Mouse (Mus musculus) neural tube, embryonic 10.5 days (tissue): ENCODE measurements at regions not wholly inside any gene's neighbourhood (a gene's known extent, or its start where the extent isn't known, plus 50 kb on each side); places are given as distances from the start of the nearest gene placed in this dataset.
"Not testable (repeated sequence)": the region's sequence is repeated elsewhere in the genome, so short reads cannot be mapped to it uniquely, and the experiment has no call there.

ENCODE experiments used
- DNase-seq: peaks from one replicate; pipeline ENCODE4 v3.0.0-alpha.2; 2017; ENCODE audit warnings: low spot score; ENCODE audit errors: extremely low spot score

- DNase-seq: no peak
Measured at GRCm38 (mm10) chr3:117265790-117266189, 94.9 kb downstream of the Plppr4 start.

DNA sequence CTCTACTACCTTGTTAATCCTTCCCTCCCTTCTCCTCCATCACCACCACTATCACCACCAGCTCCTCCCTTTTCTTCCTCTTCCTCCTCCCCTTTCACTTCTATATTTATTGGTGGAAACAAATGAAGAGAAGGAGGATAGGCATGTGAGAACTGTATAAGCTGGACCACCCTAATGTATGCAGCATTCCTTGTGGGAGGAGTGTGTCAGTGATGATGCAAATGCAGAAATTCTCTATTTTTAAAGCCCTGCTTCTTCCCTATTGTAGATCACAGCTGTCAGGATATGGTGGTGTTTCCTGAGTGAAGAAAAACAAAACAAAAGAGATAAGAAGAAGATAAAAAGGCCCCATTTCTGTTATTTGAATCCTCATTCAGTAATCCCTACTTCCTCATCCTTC is 112.8 kb downstream of the Plppr4 start:
- no peak for DNase-seq

DNA sequence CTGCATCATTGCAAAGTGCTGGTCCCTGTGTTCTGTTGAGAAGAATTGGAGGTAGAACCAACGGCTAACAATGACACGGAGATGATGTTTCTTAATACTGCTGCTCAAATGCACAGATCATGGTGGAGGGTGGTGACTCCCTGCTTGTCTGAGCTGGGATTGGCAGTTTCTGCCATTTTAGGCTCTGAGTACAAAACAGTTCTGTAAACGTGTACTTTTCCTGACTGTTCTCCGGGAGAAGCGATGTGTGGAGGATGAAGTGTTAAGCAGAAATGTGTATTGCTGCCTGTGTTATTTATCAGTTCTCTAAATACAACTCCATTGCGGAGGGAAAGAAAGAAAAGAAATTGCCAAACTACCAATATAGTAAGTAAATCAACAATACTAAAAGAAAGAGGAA is 118.9 kb downstream of the Plppr4 start:
- no peak for DNase-seq

- DNase-seq: no peak
Measured at GRCm38 (mm10) chr3:117226616-117227015, 134.1 kb downstream of the Plppr4 start.

DNA sequence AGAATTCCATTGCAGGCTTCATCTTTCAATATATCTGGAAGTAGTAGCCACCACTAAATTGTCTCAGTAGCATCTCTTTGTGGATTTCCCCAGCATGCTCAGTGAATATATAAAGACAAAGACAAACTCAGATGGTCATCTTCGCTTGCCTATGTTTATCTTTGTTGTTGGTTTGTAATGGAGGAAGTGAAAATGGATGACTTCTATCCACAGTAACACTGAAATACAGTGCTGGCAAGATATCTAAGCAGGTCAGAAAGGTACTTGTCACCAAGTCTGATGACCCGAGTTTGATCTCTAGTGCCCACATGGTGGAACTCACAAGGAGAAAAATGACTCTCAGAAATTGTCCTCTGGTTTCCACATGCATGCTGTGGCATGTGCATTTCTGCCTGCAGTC is 135.6 kb downstream of the Plppr4 start:
- DNase-seq: no peak

DNA sequence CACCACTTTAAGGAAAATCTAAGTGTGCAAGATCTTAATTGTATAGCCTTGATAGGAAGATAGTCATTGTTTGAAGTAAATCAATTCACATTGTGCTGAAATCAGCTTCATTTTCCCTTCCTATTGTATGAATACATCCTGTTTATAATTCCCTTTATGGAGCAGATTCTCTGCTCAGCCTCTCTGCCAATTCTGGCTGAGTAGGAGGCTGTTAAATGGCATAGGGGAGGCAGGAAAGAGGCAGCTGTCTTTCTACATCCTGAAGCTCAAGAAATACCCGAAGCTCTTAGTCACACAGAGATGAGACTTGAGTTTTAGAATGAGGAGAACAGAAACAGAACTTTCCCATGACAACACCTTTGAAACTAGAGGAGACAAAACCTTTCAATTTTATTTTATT is 142.7 kb downstream of the Plppr4 start:
- no peak for DNase-seq

DNA sequence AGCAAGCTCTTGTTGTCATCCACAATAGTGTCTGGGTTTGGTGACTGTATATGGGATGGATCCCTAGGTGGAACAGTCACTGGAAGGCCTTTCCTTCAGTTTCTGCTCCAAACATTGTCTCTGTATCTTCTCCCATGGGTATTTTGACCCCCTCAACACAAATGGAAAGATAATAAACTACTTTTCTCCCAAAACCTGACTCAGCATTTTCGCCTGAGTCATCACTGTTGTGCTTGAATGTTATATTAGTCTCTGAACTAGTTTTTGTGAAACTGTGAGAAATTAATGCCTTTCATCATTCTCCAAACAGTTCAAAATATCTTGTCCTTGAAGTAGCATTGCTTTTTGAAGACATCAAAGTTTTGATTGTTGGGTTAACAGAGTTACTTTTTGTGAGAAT is 168.8 kb downstream of the Plppr4 start:
- no peak for DNase-seq

GRCm38 (mm10) chr3:117188782-117189500 is 171.7 kb downstream of the Plppr4 start:
- no peak for DNase-seq

DNA sequence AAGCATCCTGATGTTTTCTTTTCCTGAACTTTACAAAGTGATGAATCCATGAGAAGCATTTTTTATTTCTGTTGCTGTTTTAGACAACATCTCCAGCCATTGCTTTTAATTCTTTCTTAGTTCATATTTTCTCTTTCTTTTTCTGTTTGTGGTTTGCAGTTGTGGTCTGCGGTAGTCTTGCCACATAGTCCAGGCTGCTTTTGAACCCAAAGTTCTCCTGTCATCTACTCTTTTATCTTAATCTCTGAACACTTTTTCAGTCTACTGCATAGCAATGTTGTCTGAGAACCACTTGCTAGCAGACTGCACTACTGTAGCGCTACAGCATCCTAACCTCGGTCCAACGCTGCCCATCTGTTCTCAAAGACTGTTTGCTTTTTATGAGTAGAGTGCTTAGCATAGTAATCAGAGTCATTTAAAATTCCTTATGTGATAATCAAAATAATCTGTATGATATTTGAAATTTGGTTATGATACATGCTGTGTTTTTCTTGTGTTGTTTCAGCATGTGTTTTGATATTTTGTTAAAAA is 177.0 kb downstream of the Plppr4 start:
- no peak for DNase-seq

DNA sequence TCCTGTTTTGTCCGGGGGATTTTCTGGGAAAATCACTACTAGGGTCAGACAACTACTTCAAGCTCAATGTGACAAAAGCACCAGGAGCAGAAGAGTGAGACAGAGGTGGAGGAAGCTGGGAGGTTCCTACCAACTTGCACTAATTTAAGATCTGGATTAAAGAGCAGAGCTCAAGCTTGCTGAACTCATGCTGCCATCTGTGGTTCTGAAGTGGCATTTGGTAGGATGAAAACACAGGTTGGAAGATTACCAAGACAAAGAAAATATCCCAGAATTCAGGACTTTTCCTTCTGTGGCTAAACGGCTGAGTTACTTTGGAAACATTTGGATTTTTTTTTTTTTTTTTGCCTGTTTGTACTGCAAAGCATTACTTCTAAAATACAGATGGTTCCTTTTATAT is 190.9 kb downstream of the Plppr4 start:
- DNase-seq: no peak

- DNase-seq: no peak
Measured at GRCm38 (mm10) chr3:117163046-117163445, 194.3 kb upstream of the Palmd start.

DNA sequence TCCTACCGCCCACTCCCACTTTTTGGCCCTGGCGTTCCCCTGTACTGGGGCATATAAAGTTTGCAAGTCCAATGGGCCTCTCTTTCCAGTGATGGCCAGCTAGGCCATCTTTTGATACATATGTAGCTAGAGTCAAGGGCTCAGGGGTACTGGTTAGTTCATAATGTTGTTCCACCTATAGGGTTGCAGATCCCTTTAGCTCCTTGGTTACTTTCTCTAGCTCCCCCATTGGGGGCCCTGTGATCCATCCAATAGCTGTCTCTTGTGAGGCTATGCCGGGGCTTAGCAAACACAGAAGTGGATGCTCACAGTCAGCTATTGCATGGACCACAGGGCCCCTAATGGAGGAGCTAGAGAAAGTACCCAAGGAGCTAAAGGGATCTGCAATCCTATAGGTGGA is 191.9 kb upstream of the Palmd start:
- not testable (repeated sequence) for DNase-seq

DNA sequence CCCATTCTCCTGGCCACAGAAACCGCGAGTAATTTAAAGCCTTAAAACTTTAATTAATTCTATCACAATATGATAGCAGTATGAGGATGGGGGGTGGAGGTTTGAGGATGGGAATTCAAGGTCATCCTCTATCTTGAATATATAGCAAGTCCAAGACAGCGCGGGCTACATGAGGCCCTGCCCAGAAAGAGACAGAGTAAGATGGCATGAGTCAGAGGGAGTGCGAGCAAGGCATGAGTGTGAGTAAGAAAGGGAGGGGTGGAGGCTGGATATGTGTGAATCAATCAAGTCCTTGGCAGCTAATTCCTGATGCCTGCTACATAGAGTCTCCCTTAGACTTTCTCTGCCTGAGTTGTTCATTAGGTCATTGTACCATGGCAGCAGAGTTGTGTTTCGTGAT is 186.5 kb upstream of the Palmd start:
- no peak for DNase-seq

- DNase-seq: no peak
Measured at GRCm38 (mm10) chr3:117153011-117153473, 184.3 kb upstream of the Palmd start.

- DNase-seq: no peak
Measured at GRCm38 (mm10) chr3:117152414-117152813, 183.6 kb upstream of the Palmd start.

DNA sequence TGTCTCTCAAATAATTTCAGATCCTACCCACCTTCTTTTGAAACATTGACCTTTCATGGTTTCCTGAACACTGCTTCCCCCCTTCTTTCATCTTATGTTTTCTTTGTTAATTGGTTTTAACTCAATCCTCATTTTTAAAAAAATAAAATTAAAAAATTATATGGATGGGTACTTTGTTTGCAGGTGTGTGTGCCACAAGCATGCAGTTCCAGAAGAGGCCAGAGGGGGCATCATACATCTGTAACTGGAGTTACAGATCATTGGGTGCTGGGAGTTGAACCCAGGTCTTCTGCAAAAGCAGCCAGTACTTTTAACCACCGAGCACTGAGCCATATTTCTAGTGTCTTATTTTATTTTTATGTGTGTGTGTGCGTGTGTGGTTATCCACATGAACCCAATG is 178.6 kb upstream of the Palmd start:
- DNase-seq: no peak

- no peak for DNase-seq
Measured at GRCm38 (mm10) chr3:117139835-117140234, 171.0 kb upstream of the Palmd start.

DNA sequence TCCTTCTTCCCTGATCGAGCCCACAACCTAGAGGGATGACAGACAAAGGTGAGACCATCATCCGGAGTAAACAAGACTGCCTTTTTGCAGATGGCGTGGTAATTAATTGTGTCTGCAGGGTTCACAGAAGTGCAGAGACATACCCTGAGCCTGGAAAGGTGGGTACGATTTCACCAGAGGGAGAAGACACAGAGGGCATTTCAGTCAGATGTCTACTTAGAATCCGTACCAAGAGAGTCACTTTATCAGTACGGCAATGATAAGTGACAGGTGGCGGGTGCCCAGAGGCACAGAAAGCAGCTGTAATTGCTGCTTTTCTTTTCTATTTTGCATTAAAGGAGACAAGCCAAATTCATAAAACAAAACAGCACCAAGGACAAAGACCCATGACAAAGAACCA is 169.9 kb upstream of the Palmd start:
- DNase-seq: no peak

GRCm38 (mm10) chr3:117132897-117133296 is 164.1 kb upstream of the Palmd start:
- DNase-seq: no peak

GRCm38 (mm10) chr3:117122211-117122610 is 153.4 kb upstream of the Palmd start:
- no peak for DNase-seq

DNA sequence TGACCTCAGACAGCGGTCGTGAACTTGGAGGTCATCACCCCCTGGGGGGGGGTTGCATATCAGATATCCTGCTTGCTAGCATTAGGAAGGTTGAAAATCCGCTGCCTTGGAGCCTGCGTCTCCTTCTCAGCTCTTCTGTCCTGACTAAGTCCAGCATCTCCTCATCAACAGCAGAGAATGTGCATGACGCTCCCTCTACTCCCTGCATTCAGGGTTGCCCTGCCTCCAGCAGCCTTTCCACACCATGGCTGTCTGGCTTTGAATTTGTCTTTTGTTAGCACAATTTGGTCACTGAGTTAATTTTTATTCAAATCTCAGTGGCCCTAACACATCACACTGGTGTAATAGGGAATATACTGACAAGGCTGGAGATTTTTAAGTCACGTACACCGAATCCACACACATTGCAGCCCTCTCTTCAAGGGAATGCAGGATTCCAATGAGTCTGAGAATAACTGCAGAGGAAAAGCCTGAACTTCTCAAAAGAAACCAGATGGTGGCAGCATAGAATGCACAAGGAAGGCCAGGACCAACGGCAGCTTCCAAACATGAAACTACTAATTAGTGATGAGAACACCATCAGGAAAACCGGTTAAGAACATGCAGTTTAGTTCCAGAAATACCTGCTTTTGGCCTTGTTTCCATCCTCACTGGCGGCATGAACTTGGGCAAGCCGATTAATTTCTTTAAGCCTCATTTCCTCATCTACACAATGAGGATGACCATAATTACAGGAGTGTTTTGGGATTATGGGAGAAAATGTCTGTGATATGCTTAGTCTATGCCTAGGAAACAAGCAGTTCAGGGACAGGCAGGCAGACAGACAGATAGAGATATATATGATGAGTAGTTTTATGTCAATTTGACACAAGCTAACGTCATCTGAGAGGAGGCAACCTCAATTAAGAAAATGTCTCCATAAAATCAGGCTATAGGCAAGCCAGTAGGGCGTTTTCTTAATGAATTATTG is 151.6 kb upstream of the Palmd start:
- peak; percentile 21 for DNase-seq

DNA sequence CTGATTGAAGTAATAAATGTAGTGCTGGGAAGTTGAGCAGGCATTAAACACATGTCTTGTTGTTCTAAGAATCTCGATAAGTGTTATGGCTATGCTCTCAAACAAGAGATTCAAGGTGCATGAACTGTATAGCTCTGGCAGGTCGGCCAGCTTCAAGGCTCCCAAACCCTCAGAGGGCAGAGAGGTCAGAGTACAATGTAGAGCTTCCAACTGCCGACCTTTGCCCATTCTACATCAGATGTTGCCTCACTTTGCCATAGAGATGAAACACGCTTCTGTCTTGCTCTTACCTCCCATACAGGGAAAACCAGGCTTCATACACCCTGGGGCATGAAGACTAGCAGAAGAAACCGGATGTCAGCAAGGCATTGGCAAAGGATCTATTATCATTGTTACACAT is 150.8 kb upstream of the Palmd start:
- DNase-seq: no peak
